Mouse (Mus musculus) ES-E14 (cell line): ENCODE data around the gene Birc7. TPM values are rescaled to one million over a fixed set of nuclear protein-coding genes. Genes with fewer than 3 reads are reported as not detected.

Experiments
- DNase-seq: peaks from one replicate; pipeline ENCODE4 v3.0.0-alpha.2; 2013; ENCODE audit warnings: low read depth, low spot score
- H3K27ac ChIP-seq: 2 replicates; pipeline ENCODE4 v1.5.1; 2012; ENCODE audit warnings: low read depth, mild to moderate bottlenecking, low read length, moderate library complexity, mixed read lengths; ENCODE audit not compliant: poor library complexity, insufficient read depth, severe bottlenecking
- H3K36me3 ChIP-seq: 2 replicates; pipeline ENCODE4 v1.6.1; 2012; ENCODE audit warnings: mild to moderate bottlenecking, low read length, moderate library complexity, mixed read lengths; ENCODE audit not compliant: control insufficient read depth, poor library complexity, insufficient read depth, severe bottlenecking
- H3K4me1 ChIP-seq, 2 experiments: fragments of 150-350 bp in 1 of 2; sonication (generic) in 1 of 2; 2 replicates each; pipeline ENCODE4 v1.6.1; 2012; ENCODE audit warnings: low read length in 2 of 2, mild to moderate bottlenecking in 1 of 2, mixed read lengths in 1 of 2; ENCODE audit not compliant: control insufficient read depth in 2 of 2, insufficient read depth in 2 of 2, poor library complexity in 1 of 2
- H3K4me3 ChIP-seq, 2 experiments: fragments of 150-350 bp in 1 of 2; sonication (generic) in 1 of 2; 2 replicates each; pipeline ENCODE4 v1.5.1; 2012; ENCODE audit warnings: low read length in 2 of 2, low read depth in 1 of 2, mild to moderate bottlenecking in 1 of 2, mixed read lengths in 1 of 2; ENCODE audit not compliant: insufficient read depth in 1 of 2, poor library complexity in 1 of 2, severe bottlenecking in 1 of 2
- H3K9ac ChIP-seq: 2 replicates; pipeline ENCODE4 v1.6.1; 2012; ENCODE audit warnings: low read depth, mild to moderate bottlenecking, low read length, mixed read lengths; ENCODE audit not compliant: poor library complexity, insufficient read depth, severe bottlenecking
- H3K9me3 ChIP-seq: fragments of 150-350 bp; sonication (generic); 2 replicates; pipeline ENCODE4 v1.6.1; 2012; ENCODE audit warnings: low read depth, mild to moderate bottlenecking, low read length; ENCODE audit not compliant: control insufficient read depth, insufficient read depth
- CHD2 ChIP-seq: IDR thresholded peaks from 2 replicates; pipeline ENCODE4 v1.6.1; 2014; ENCODE audit warnings: mild to moderate bottlenecking, low read depth, low read length, inconsistent platforms
- HCFC1 ChIP-seq: IDR thresholded peaks from 2 replicates; pipeline ENCODE4 v1.6.1; 2012; ENCODE audit warnings: low read length, inconsistent platforms, borderline replicate concordance; ENCODE audit not compliant: insufficient read depth
- MAFK ChIP-seq: IDR thresholded peaks from 2 replicates; pipeline ENCODE4 v1.6.1; 2014; ENCODE audit warnings: mild to moderate bottlenecking, low read depth, low read length, inconsistent platforms; ENCODE audit not compliant: insufficient read depth
- ZC3H11A ChIP-seq: IDR thresholded peaks from 2 replicates; pipeline ENCODE4 v1.6.1; 2012; ENCODE audit warnings: low read depth, mild to moderate bottlenecking, inconsistent platforms, low read length, borderline replicate concordance
- ZNF384 ChIP-seq: IDR thresholded peaks from 2 replicates; pipeline ENCODE4 v1.6.1; 2012; ENCODE audit warnings: low read depth, low read length, inconsistent platforms
- in situ Hi-C, 2 experiments: fragments of 600-800 bp; cut with MboI; formaldehyde crosslinking; loops; one replicate each; pipeline ENCODE4 v1.15.1; 2025; ENCODE audit warnings: low sequenced_read_pairs in 2 of 2, inconsistent platforms in 1 of 2; ENCODE audit not compliant: unreplicated experiment in 2 of 2
- total RNA-seq: library from RNA; depleted of rRNA; stranded (reverse); fragments of 300-350 nt; gene quantifications from 2 replicates; pipeline ENCODE4 v1.2.3, GENCODE M21; 2012

Birc7 gene
- total RNA-seq, 1 experiment, result 2.1 TPM

GRCm38 (mm10) chr2:180894734-180895133 lies 34.1 kb upstream of the Birc7 start:
- no peaks in the 10 kb centered on the region for H3K36me3 ChIP-seq
- TF ChIP-seq CHD2 (no peak), ZC3H11A (no peak; the same call in 1 of the 2 replicates), HCFC1 (no peak), MAFK (no peak), ZNF384 (peak; percentile 94)
- H3K9me3 ChIP-seq, result no peaks in the 10 kb centered on the region
- no peak overlapping the region for H3K27ac ChIP-seq
- H3K9ac ChIP-seq, result no peak overlapping the region
- peak; percentile 88 for DNase-seq
- in situ Hi-C loops, result loop anchor here (10.0 kb wide), 1 partner anchor 90 kb away; no protein-coding TSS in a partner anchor
- peaks cover 3 to 13% of the 10 kb centered on the region in 2 experiments; a peak in 3 of 4 replicates for H3K4me1 ChIP-seq
- H3K4me3 ChIP-seq, result peak overlapping the region; percentile 68 to 77; a peak in 3 of 4 replicates

GRCm38 (mm10) chr2:180895321-180895720 lies 33.5 kb upstream of the Birc7 start:
- Histone ChIP-seq H3K4me3 (no peak overlapping the region), H3K9me3 (no peaks in the 10 kb centered on the region), H3K27ac (no peak overlapping the region), H3K9ac (no peak overlapping the region), H3K36me3 (no peaks in the 10 kb centered on the region), H3K4me1 (peaks cover 2 to 8% of the 10 kb centered on the region in 2 experiments; a peak in 3 of 4 replicates)
- TF ChIP-seq HCFC1 (no peak), ZC3H11A (no peak), CHD2 (no peak), ZNF384 (no peak), MAFK (no peak)
- DNase-seq, result no peak
- in situ Hi-C loops, result loop anchor here (10.0 kb wide), 1 partner anchor 91 kb away; no protein-coding TSS in a partner anchor

- Histone ChIP-seq H3K4me3 (no peak overlapping the region), H3K36me3 (no peaks in the 10 kb centered on the region), H3K9me3 (no peaks in the 10 kb centered on the region), H3K9ac (no peak overlapping the region), H3K27ac (no peak overlapping the region), H3K4me1 (peaks cover 0 to 8% of the 10 kb centered on the region in 2 experiments; a peak in 2 of 4 replicates)
- no peak for DNase-seq
- in situ Hi-C loops, result loop anchor here (10.0 kb wide), 1 partner anchor 91 kb away; no protein-coding TSS in a partner anchor
- TF ChIP-seq ZNF384 (no peak), HCFC1 (no peak)
Observed at GRCm38 (mm10) chr2:180895837-180896525, 32.8 kb upstream of the Birc7 start.

GRCm38 (mm10) chr2:180896819-180897625 lies 31.8 kb upstream of the Birc7 start:
- in situ Hi-C loops, result loop anchor here (10.0 kb wide), 1 partner anchor 92 kb away; no protein-coding TSS in a partner anchor
- no peak overlapping the region for H3K4me3 ChIP-seq

More at GRCm38 (mm10) chr2:180896819-180897625, 31.8 kb upstream of the Birc7 start:
- no peak overlapping the region for H3K9ac ChIP-seq
- DNase-seq, result no peak
- H3K4me1 ChIP-seq, result peaks cover 0 to 4% of the 10 kb centered on the region in 2 experiments; a peak in 1 of 4 replicates
- TF ChIP-seq CHD2 (no peak), HCFC1 (no peak), MAFK (no peak), ZNF384 (no peak), ZC3H11A (no peak)
- H3K27ac ChIP-seq, result no peak overlapping the region
- H3K36me3 ChIP-seq, result no peaks in the 10 kb centered on the region
- H3K9me3 ChIP-seq, result no peaks in the 10 kb centered on the region
